Mouse (Mus musculus): ENCODE results near the gene Naaladl1. TPM values are rescaled to one million over a fixed set of nuclear protein-coding genes. Genes with fewer than 3 reads are reported as not detected.

Naaladl1 gene
- polyA plus RNA-seq, 1 experiment from 2014 or later, result 0.20 TPM

DNA sequence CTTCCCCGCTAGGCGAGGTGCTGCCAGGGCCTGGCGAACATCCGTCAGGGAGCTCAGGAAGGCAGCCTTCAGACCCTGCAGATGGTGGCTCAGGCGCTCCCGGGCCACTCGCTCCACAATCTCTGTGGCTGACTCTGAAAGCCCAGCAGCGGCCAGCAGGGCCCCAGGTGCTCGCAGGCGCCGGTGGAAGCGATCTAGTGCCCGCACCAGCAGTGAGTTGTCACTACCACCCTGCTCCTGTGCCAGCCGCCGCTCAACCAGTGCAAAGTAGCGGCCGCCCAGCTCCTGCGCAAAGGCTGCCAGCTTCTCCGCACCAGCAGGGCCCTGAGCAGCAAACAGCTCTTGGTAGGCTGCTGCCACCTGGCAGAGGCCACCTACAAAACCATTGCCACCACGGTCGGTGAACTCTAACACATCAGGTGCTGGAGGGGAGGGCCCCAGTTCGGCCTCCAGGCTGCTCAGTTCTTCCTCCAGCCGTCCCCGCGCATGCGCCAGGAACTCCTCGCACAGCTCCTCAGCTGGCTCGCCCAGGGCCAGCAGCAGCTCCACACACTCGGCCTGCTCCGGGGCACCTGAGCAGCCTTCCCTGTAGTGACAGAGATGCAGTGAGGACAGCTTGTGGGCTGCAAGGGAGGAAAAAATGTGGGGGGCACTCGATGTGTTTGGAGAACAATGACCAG lies 34.9 kb upstream of the Naaladl1 start:
- no peak overlapping the region for H3K4me2 ChIP-seq (ENCODE audit: low read length)
- H3K36me3 ChIP-seq (ENCODE audit: control insufficient read depth, insufficient read depth, low read length), result peaks cover 62% of the 10 kb centered on the region
- H3K27me3 ChIP-seq (ENCODE audit: control insufficient read depth, insufficient read depth, low read length), result no peaks in the 10 kb centered on the region
- peaks cover 15 to 22% of the 10 kb centered on the region in 2 experiments for H3K4me1 ChIP-seq (ENCODE audit: control insufficient read depth in 2 of 2, insufficient read depth in 2 of 2, low read length in 2 of 2)
- no peak overlapping the region for H3K27ac ChIP-seq (replicated peaks in 1 of 2; ENCODE audit: control insufficient read depth in 1 of 2, insufficient read depth in 1 of 2, low read depth in 2 of 2, low read length in 2 of 2)
- no peak overlapping the region for H3K9ac ChIP-seq (ENCODE audit: low read length)
- 85% methylated on average over 31 of the region's 31 CpGs for WGBS
- ATAC-seq (ENCODE audit: insufficient number of reproducible peaks, insufficient read depth, low FRiP score, low read depth), result no peak
- H3K9me3 ChIP-seq (ENCODE audit: control insufficient read depth, low read length), result no peaks in the 10 kb centered on the region
- H3K4me3 ChIP-seq (ENCODE audit: control insufficient read depth in 1 of 2, insufficient read depth in 1 of 2, low read depth in 1 of 2, low read length in 2 of 2), result no peak overlapping the region

DNA sequence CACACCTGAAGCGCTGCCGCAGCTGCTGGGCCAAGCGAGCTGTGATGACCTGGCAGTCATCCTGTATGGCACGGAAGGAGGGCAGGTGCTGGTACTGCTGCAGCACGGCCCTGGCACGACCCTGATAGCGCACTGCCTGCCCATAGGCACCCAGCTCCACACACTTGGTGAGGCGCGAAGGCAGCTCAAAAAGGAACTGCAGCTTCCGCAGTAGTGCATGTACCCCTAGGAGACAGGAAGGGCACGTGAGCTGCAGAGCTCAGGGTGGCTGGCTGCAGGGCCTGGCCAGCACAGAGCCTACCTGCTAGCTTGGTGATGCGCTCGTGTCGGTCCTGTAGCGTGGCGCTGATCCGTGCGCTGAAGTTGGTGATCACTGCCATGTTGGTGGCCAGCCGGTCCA lies 34.3 kb upstream of the Naaladl1 start:
- Histone ChIP-seq H3K4me3 (ENCODE audit: control insufficient read depth in 1 of 2, insufficient read depth in 1 of 2, low read depth in 1 of 2, low read length in 2 of 2) (no peak overlapping the region), H3K36me3 (ENCODE audit: control insufficient read depth, insufficient read depth, low read length) (peaks cover 66% of the 10 kb centered on the region), H3K27ac (replicated peaks in 1 of 2; ENCODE audit: control insufficient read depth in 1 of 2, insufficient read depth in 1 of 2, low read depth in 2 of 2, low read length in 2 of 2) (no peak overlapping the region), H3K9me3 (ENCODE audit: control insufficient read depth, low read length) (no peaks in the 10 kb centered on the region), H3K4me2 (ENCODE audit: low read length) (no peak overlapping the region), H3K4me1 (ENCODE audit: control insufficient read depth in 2 of 2, insufficient read depth in 2 of 2, low read length in 2 of 2) (peaks cover 18 to 25% of the 10 kb centered on the region in 2 experiments), H3K27me3 (ENCODE audit: control insufficient read depth, insufficient read depth, low read length) (no peaks in the 10 kb centered on the region), H3K9ac (ENCODE audit: low read length) (no peak overlapping the region)
- 88% methylated on average over 19 of the region's 19 CpGs for WGBS
- no peak for ATAC-seq (ENCODE audit: insufficient number of reproducible peaks, insufficient read depth, low FRiP score, low read depth)

DNA sequence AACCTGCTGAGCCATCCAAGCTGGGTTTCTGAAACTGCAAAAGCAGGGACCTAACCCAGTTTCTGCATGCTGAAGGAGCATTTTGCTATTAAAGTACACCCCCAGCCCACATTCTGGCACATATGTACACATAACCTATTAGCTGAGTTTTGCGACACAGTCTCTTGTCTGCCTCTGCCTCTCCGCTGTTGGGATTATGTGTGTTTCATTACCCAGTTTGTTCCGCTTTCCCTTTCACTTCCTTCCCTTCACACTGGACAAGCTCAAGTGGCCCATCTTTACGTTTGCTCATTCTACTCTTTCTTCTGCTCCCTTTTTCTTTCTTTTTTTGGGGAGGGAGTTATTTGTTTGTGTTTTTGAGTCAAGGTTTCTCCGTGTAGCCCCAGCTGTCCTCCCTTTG lies 31.7 kb upstream of the Naaladl1 start:
- no peak overlapping the region for H3K27ac ChIP-seq (replicated peaks in 1 of 2; ENCODE audit: control insufficient read depth in 1 of 2, insufficient read depth in 1 of 2, low read depth in 2 of 2, low read length in 2 of 2)
- no peak overlapping the region for H3K4me2 ChIP-seq (ENCODE audit: low read length)
- H3K27me3 ChIP-seq (ENCODE audit: control insufficient read depth, insufficient read depth, low read length), result no peaks in the 10 kb centered on the region
- peaks cover 61% of the 10 kb centered on the region for H3K36me3 ChIP-seq (ENCODE audit: control insufficient read depth, insufficient read depth, low read length)
- H3K4me3 ChIP-seq (ENCODE audit: control insufficient read depth in 1 of 2, insufficient read depth in 1 of 2, low read depth in 1 of 2, low read length in 2 of 2), result no peak overlapping the region
- WGBS, result 90% methylated on average over 5 of the region's 5 CpGs
- ATAC-seq (ENCODE audit: insufficient number of reproducible peaks, insufficient read depth, low FRiP score, low read depth), result no peak
- no peaks in the 10 kb centered on the region for H3K9me3 ChIP-seq (ENCODE audit: control insufficient read depth, low read length)
- no peak overlapping the region for H3K9ac ChIP-seq (ENCODE audit: low read length)
- peaks cover 6 to 7% of the 10 kb centered on the region in 2 experiments for H3K4me1 ChIP-seq (ENCODE audit: control insufficient read depth in 2 of 2, insufficient read depth in 2 of 2, low read length in 2 of 2)

DNA sequence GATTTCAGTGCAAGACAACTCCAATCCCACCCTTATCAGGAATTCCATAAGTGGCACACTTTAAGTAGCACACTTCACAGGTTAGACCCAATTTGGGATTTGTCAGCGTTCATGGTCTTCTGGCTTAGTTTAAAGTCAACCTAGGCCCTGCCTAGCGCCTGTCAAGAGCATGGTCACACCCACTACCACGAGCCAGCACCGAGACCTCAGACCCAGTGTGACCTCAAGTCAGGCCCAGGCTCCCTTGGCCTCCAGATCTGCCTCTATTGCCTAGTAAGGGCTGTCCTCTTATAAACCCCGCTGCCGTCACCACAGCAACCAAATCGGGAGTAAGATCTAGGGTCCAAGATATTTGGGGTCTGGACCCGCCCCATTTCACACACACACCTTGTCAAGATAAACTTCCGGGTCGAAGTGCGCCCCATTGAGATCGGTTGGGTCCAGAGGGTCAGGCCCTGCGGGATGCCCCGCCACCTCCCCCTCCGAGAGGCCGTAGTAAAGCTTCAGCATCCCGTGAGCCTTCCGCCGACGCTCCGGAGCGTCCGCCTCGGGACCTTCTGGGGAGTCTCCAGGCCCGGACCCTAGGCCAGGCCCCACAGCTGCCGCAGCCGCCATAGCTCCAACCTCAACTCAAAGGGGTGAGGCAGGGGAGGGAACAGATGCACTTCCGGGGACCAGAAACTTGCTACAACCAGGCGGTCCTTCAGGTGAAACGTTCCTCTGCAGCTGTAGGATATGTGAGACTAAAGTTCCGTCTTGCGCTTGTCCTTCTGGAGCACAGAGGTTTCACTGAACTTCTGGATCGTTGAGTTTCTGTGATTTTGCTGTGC lies 28.8 kb upstream of the Naaladl1 start, which contains the start of gene Vps51:
TSS of gene Vps51 (minus strand) at position 668 of the 830 bp plus-strand sequence.
- under 1% methylated on average over 33 of the region's 33 CpGs for WGBS
- peak; percentile 74 for ATAC-seq (ENCODE audit: insufficient number of reproducible peaks, insufficient read depth, low FRiP score, low read depth)
- Histone ChIP-seq H3K4me3 (ENCODE audit: control insufficient read depth in 1 of 2, insufficient read depth in 1 of 2, low read depth in 1 of 2, low read length in 2 of 2) (peak within 1 kb of the TSS; percentile 60 to 65), H3K9ac (ENCODE audit: low read length) (peak within 1 kb of the TSS; percentile 80), H3K9me3 (ENCODE audit: control insufficient read depth, low read length) (no peaks in the 10 kb centered on the region), H3K27me3 (ENCODE audit: control insufficient read depth, insufficient read depth, low read length) (no peaks in the 10 kb centered on the region), H3K27ac (replicated peaks in 1 of 2; ENCODE audit: control insufficient read depth in 1 of 2, insufficient read depth in 1 of 2, low read depth in 2 of 2, low read length in 2 of 2) (peak within 1 kb of the TSS; percentile 70 to 84), H3K4me1 (ENCODE audit: control insufficient read depth in 2 of 2, insufficient read depth in 2 of 2, low read length in 2 of 2) (peaks cover 6 to 7% of the 10 kb centered on the region in 2 experiments), H3K4me2 (ENCODE audit: low read length) (peak within 1 kb of the TSS; percentile 95), H3K36me3 (ENCODE audit: control insufficient read depth, insufficient read depth, low read length) (peaks cover 59% of the 10 kb centered on the region)

DNA sequence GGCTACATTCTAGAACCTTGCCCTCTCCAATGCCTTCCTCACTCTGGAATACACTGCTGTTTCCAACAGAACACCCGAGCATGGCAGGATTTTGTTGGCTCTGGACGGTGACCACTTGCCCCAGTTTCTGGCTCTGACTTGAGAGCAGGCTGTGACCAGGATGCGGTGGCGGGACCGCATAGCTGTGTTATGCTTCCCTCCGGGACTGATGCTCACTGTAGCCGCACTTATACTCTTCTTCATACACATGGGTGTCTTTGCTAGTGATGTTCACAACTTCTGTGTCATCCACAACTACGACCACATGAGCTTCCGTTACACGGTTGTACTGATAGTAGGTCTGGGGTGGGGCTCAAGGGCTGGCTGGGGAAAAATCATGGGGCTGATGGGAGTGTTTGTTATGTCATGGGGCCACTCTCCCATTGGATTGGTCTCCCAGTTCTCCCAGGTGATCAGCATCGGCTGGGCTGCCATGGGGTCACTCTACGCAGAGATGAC lies 25.6 kb upstream of the Naaladl1 start, which contains the start of gene Tmem262:
TSS of gene Tmem262 (plus strand) at position 51 of the 498 bp plus-strand sequence.
- H3K27ac ChIP-seq (replicated peaks in 1 of 2; ENCODE audit: control insufficient read depth in 1 of 2, insufficient read depth in 1 of 2, low read depth in 2 of 2, low read length in 2 of 2), result no peak within 1 kb of the TSS
- WGBS, result 90% methylated on average over 12 of the region's 12 CpGs
- no peaks in the 10 kb centered on the region for H3K9me3 ChIP-seq (ENCODE audit: control insufficient read depth, low read length)
- ATAC-seq (ENCODE audit: insufficient number of reproducible peaks, insufficient read depth, low FRiP score, low read depth), result no peak
- no peak within 1 kb of the TSS for H3K4me3 ChIP-seq (ENCODE audit: control insufficient read depth in 1 of 2, insufficient read depth in 1 of 2, low read depth in 1 of 2, low read length in 2 of 2)
- H3K36me3 ChIP-seq (ENCODE audit: control insufficient read depth, insufficient read depth, low read length), result peaks cover 54% of the 10 kb centered on the region
- H3K4me2 ChIP-seq (ENCODE audit: low read length), result no peak within 1 kb of the TSS
- no peaks in the 10 kb centered on the region for H3K27me3 ChIP-seq (ENCODE audit: control insufficient read depth, insufficient read depth, low read length)
- no peak within 1 kb of the TSS for H3K9ac ChIP-seq (ENCODE audit: low read length)
- peaks cover 9 to 16% of the 10 kb centered on the region in 2 experiments for H3K4me1 ChIP-seq (ENCODE audit: control insufficient read depth in 2 of 2, insufficient read depth in 2 of 2, low read length in 2 of 2)

DNA sequence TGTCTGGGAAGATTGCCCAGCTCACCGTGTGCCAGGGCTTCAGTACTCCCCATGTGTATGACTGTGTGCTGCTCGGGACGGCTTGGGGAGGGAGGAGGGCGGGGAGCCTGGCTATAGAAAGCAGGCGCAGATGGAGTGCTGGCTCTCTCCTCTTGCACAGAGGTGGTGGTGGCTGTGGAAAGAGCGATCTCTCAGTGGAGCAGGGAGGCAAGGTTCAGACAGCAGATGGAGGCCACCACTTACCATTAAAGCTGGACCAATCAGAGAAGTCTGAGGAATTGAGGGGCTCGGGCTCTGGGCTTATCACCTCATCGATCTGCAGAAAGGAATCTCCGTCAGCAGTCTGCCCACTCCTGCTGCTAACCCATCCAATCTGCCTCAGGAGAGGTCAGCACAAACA lies 23.4 kb upstream of the Naaladl1 start, which contains the start of gene Gm28374:
TSS of gene Gm28374 (minus strand) at position 101 of the 400 bp plus-strand sequence.
- H3K27me3 ChIP-seq (ENCODE audit: control insufficient read depth, insufficient read depth, low read length), result no peaks in the 10 kb centered on the region
- 88% methylated on average over 9 of the region's 9 CpGs for WGBS
- no peak within 1 kb of the TSS for H3K9ac ChIP-seq (ENCODE audit: low read length)
- no peak within 1 kb of the TSS for H3K4me2 ChIP-seq (ENCODE audit: low read length)
- ATAC-seq (ENCODE audit: insufficient number of reproducible peaks, insufficient read depth, low FRiP score, low read depth), result no peak
- peaks cover 54% of the 10 kb centered on the region for H3K36me3 ChIP-seq (ENCODE audit: control insufficient read depth, insufficient read depth, low read length)
- no peak within 1 kb of the TSS for H3K27ac ChIP-seq (replicated peaks in 1 of 2; ENCODE audit: control insufficient read depth in 1 of 2, insufficient read depth in 1 of 2, low read depth in 2 of 2, low read length in 2 of 2)
- H3K4me3 ChIP-seq (ENCODE audit: control insufficient read depth in 1 of 2, insufficient read depth in 1 of 2, low read depth in 1 of 2, low read length in 2 of 2), result no peak within 1 kb of the TSS
- H3K9me3 ChIP-seq (ENCODE audit: control insufficient read depth, low read length), result no peaks in the 10 kb centered on the region
- H3K4me1 ChIP-seq (ENCODE audit: control insufficient read depth in 2 of 2, insufficient read depth in 2 of 2, low read length in 2 of 2), result peaks cover 5 to 17% of the 10 kb centered on the region in 2 experiments; a peak in 3 of 4 replicates

DNA sequence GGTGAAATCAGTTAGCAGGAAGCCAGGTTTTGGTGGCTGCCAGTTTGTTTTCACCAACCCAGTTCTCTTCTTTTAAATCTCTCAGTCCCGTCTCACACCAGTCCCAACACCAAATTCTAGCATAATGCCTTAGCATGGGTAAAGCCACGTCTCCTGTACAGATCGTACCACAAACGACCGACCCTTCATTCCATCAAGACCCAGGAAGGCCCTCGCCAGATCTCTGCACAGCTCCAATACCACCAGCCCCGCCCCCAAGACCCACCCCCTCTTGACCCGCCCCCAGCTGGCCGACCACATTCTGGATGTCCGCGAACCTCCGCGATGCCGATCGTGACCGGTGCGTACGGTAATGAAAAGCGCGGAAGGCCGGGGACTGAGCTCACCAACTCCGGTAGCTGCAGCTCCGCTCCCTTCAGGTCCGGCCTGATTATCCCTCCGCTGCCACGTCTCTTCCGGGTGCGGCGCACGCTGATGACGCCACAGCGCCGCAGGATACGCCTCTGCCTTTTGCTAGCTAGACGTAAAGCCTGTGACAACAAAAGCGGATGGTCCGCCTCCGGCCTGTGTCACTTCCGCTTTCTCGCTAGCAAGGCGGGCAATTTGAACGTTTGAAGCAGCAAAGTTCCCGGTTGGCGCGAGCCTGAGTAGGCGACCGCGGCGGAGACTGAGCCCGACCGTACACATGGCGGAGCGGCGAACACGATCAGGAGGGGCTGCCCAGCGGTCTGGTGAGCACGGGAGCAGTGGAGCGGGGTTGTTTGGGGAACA lies 20.9 kb upstream of the Naaladl1 start, which contains the start of the genes Zfpl1 and Cdca5:
TSS of gene Zfpl1 (minus strand) at position 479 of the 771 bp plus-strand sequence.
TSS of gene Cdca5 (plus strand) at position 506 of the 771 bp plus-strand sequence.
- H3K9ac ChIP-seq (ENCODE audit: low read length), result peak within 1 kb of the TSS; percentile 83
- ATAC-seq (ENCODE audit: insufficient number of reproducible peaks, insufficient read depth, low FRiP score, low read depth), result peak; percentile 78
- under 1% methylated on average over 57 of the region's 58 CpGs for WGBS
- H3K27ac ChIP-seq (replicated peaks in 1 of 2; ENCODE audit: control insufficient read depth in 1 of 2, insufficient read depth in 1 of 2, low read depth in 2 of 2, low read length in 2 of 2), result peak within 1 kb of the TSS; percentile 42 to 63; a peak in 2 of 4 replicates
- no peaks in the 10 kb centered on the region for H3K9me3 ChIP-seq (ENCODE audit: control insufficient read depth, low read length)
- H3K4me2 ChIP-seq (ENCODE audit: low read length), result peak within 1 kb of the TSS; percentile 81
- peaks cover 5 to 17% of the 10 kb centered on the region in 2 experiments; a peak in 3 of 4 replicates for H3K4me1 ChIP-seq (ENCODE audit: control insufficient read depth in 2 of 2, insufficient read depth in 2 of 2, low read length in 2 of 2)
- H3K4me3 ChIP-seq (ENCODE audit: control insufficient read depth in 1 of 2, insufficient read depth in 1 of 2, low read depth in 1 of 2, low read length in 2 of 2), result peak within 1 kb of the TSS; percentile 81 to 84
- H3K36me3 ChIP-seq (ENCODE audit: control insufficient read depth, insufficient read depth, low read length), result peaks cover 70% of the 10 kb centered on the region
- H3K27me3 ChIP-seq (ENCODE audit: control insufficient read depth, insufficient read depth, low read length), result no peaks in the 10 kb centered on the region
